Mouse (Mus musculus) hindbrain, embryonic 11.5 days (tissue): ENCODE results near the gene Crcp. TPM values are rescaled to one million over a fixed set of nuclear protein-coding genes. Genes with fewer than 3 reads are reported as not detected.

ENCODE experiments used
- ATAC-seq: fragments of 200-750 bp; cut with Nextera tagmentation; 2 replicates; pipeline ENCODE4 v1.8.0; 2017; ENCODE audit warnings: mild to moderate bottlenecking, moderate TSS enrichment, moderate library complexity; ENCODE audit not compliant: low FRiP score
- DNase-seq: peaks from one replicate; pipeline ENCODE4 v3.0.0-alpha.2; 2015; ENCODE audit warnings: low spot score
- H3K27ac ChIP-seq: fragments of 300-500 bp; sonication (generic); 2 replicates; pipeline ENCODE4 v1.5.1; 2014; ENCODE audit warnings: mild to moderate bottlenecking, low read depth, low read length
- H3K27me3 ChIP-seq: fragments of 300-500 bp; sonication (generic); 2 replicates; pipeline ENCODE4 v1.6.1; 2014; ENCODE audit warnings: mild to moderate bottlenecking, low read length, moderate library complexity, mixed read lengths; ENCODE audit not compliant: control insufficient read depth, insufficient read depth
- H3K36me3 ChIP-seq: fragments of 300-500 bp; sonication (generic); 2 replicates; pipeline ENCODE4 v1.6.1; 2014; ENCODE audit warnings: mild to moderate bottlenecking, low read length, moderate library complexity, mixed read lengths; ENCODE audit not compliant: control insufficient read depth, insufficient read depth
- H3K4me1 ChIP-seq: fragments of 300-500 bp; sonication (generic); replicated peaks from 2 replicates; pipeline ENCODE4 v1.6.1; 2014; ENCODE audit warnings: low read length, mixed read lengths; ENCODE audit not compliant: control insufficient read depth, insufficient read depth
- H3K4me2 ChIP-seq: fragments of 300-500 bp; sonication (generic); replicated peaks from 2 replicates; pipeline ENCODE4 v1.6.1; 2014; ENCODE audit warnings: mild to moderate bottlenecking, low read depth, low read length
- H3K4me3 ChIP-seq: fragments of 300-500 bp; sonication (generic); 2 replicates; pipeline ENCODE4 v1.5.1; 2014; ENCODE audit warnings: low read depth, low read length
- H3K9ac ChIP-seq: fragments of 300-500 bp; sonication (generic); 2 replicates; pipeline ENCODE4 v1.6.1; 2014; ENCODE audit warnings: low read depth, low read length
- H3K9me3 ChIP-seq: fragments of 300-500 bp; sonication (generic); 2 replicates; pipeline ENCODE4 v1.6.1; 2016; ENCODE audit warnings: low read length; ENCODE audit not compliant: control insufficient read depth
- WGBS: fragments of 180-500 bp; shearing (Covaris S2); extraction: QIAGEN DNeasy Blood & Tissue Kit; methylation state at CpG from one replicate; pipeline ENCODE4 v1.1.7; 2014; 5-methylcytosine and 5-hydroxymethylcytosine counted together
- polyA plus RNA-seq: library from polyadenylated mRNA; unstranded; fragments of >200 nt; fragmentation: Nextera tagmentation; extraction: Ambion mirVana; gene quantifications from 2 replicates; pipeline ENCODE4 v1.2.1, GENCODE M21; 2014

Gene Crcp
- polyA plus RNA-seq, 1 experiment from 2014 or later: 42.2 TPM

DNA sequence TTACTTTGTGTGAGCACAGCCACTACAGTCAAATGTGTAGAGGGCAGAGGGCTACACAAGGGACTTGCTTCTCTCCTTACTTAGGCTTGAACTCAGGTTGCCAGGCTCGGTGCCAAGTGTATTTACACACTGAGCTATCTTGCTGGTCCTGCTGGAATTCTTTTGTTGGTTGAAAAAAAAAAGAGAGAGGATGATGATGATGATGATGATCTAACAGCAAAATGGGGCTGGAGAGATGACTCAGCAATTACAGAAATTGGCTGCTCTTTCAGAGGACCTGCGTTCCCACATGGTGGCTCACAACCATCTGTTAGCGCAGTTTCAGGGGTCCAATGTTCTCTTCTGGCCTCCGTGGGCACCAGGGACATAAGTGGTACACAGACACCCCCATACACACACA is 59.5 kb downstream of the Crcp start:
- Histone ChIP-seq H3K9me3 (no peaks in the 10 kb centered on the region), H3K9ac (no peak overlapping the region)
- no peak for ATAC-seq

DNA sequence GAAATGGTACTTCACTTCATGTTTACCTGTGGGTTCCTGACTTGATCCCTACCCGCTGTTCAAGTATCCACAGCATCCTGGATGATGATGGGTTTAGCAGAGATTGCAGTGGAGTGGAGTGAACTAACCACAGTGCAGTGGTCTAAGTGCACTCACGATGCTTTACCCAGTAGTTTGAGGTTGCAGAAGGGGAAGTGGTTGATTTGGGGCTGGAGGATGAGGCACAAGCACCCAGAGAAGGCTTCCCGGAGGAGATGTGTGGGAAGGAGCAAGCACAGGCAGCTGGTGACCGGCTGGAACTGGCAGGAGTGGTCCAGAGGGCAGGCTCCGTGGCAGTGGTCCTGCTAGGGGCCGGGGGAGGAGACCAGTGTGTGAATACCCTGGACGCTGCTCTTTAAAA is 60.1 kb downstream of the Crcp start:
- Histone ChIP-seq H3K9me3 (no peaks in the 10 kb centered on the region), H3K4me3 (no peak overlapping the region), H3K4me2 (no peak overlapping the region), H3K27me3 (no peaks in the 10 kb centered on the region), H3K9ac (no peak overlapping the region), H3K36me3 (no peaks in the 10 kb centered on the region), H3K4me1 (no peaks in the 10 kb centered on the region), H3K27ac (no peak overlapping the region)
- ATAC-seq (no peak), DNase-seq (no peak)
- WGBS: 80% methylated on average over 7 of the region's 7 CpGs

More for the DNA sequence above, 59.5 kb downstream of the Crcp start:
- DNase-seq: no peak
- Histone ChIP-seq H3K27ac (no peak overlapping the region), H3K4me2 (no peak overlapping the region), H3K4me3 (no peak overlapping the region), H3K27me3 (no peaks in the 10 kb centered on the region), H3K4me1 (no peaks in the 10 kb centered on the region), H3K36me3 (no peaks in the 10 kb centered on the region)
- whole genome bisulfite sequencing: 97% methylated on average over 4 of the region's 4 CpGs

DNA sequence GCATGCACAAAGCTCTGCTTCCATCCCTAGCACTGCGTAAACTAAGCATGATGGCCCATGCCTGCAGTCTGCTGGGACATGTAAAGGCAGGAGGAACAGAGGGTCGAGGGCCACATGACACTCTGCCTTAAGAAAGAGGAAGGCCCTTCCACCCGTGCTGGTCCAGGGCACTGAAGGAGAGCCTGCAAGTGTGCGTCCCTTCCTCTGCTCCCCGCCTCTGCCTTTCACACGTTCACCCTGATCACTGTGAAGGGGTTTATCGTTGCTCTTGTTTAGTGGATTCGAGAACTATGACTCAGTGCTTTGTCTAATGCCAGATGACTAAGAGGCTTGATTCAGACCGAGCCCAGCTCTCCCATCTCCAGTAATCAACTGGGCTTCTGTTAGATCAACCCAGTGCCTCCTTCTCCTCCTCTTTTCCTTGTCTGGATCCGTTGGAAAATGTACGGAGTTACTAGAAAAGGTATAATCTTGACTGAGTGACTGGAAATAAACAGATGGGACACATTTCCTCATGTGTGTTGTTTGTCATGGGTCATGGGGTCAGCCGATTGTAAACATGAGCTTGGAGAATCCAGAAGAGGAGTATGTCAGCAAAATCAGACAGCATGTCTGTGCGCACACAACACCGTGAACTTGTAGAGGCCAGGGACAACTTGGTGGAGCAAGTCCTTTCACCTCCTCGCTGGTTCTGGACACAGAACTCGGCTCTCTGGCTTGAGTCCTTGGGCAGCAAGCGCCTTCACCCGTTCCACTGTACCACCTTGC is 60.7 kb downstream of the Crcp start:
- no peak overlapping the region for H3K4me2 ChIP-seq
- no peaks in the 10 kb centered on the region for H3K36me3 ChIP-seq
- H3K9ac ChIP-seq: no peak overlapping the region
- no peaks in the 10 kb centered on the region for H3K9me3 ChIP-seq
- H3K27ac ChIP-seq: no peak overlapping the region
- H3K4me1 ChIP-seq: no peaks in the 10 kb centered on the region
- no peak overlapping the region for H3K4me3 ChIP-seq
- DNase-seq: no peak
- H3K27me3 ChIP-seq: no peaks in the 10 kb centered on the region
- ATAC-seq: no peak
- 94% methylated on average over 18 of the region's 18 CpGs for WGBS

DNA sequence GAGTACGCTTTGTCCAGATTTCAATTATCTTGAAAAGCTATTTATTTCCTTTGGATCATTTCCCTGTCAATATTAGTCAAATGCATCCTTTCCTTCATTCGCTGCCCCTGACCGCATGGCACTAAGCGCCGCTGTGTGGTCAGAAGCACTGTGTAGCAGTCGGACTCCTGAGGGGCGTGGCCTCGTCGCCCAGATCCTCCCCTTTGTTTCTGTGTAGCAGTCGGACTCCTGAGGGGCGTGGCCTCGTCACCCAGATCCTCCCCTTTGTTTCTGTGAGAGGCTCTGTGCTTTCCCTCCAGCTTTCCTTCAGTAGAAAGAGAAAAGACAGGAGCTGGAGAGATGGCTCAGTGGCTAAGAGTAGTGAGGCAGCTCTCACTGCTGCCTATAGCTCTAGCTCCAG is 67.7 kb downstream of the Crcp start:
- H3K27me3 ChIP-seq: no peaks in the 10 kb centered on the region

DNA sequence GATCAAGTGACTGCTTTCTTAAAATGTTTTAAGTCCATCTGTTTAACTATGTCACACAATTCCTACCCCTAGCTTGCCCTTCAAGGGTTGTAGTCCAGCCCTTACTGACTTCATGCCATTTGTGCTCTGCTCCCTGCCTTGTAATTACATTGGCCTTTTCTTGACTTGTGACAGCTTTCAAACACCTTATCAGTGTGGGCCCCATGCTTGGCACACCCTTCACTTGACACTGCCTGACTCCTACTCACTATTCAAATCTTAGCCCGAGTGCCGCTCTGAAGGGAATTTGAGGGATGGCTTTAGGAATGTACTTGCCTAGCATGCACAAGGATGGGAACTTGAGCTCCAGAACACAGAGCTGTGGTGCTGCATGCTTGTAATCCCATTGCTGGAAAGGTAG is 68.7 kb downstream of the Crcp start:
- Histone ChIP-seq H3K36me3 (no peaks in the 10 kb centered on the region), H3K27me3 (no peaks in the 10 kb centered on the region), H3K9me3 (no peaks in the 10 kb centered on the region), H3K4me3 (no peak overlapping the region), H3K9ac (no peak overlapping the region), H3K4me2 (no peak overlapping the region), H3K27ac (no peak overlapping the region), H3K4me1 (no peaks in the 10 kb centered on the region)
- DNase-seq: no peak
- ATAC-seq: no peak
- WGBS: 89% methylated on average over 2 of the region's 2 CpGs

More for the DNA sequence above, 67.7 kb downstream of the Crcp start:
- Histone ChIP-seq H3K9ac (no peak overlapping the region), H3K4me3 (no peak overlapping the region), H3K9me3 (no peaks in the 10 kb centered on the region), H3K36me3 (no peaks in the 10 kb centered on the region), H3K27ac (no peak overlapping the region), H3K4me1 (no peaks in the 10 kb centered on the region), H3K4me2 (no peak overlapping the region)
- WGBS: 54% methylated on average over 12 of the region's 12 CpGs
- DNase-seq: peak; percentile 48
- ATAC-seq: 0 out of 2 replicates have a peak, but pooled peaks have one; percentile 51

DNA sequence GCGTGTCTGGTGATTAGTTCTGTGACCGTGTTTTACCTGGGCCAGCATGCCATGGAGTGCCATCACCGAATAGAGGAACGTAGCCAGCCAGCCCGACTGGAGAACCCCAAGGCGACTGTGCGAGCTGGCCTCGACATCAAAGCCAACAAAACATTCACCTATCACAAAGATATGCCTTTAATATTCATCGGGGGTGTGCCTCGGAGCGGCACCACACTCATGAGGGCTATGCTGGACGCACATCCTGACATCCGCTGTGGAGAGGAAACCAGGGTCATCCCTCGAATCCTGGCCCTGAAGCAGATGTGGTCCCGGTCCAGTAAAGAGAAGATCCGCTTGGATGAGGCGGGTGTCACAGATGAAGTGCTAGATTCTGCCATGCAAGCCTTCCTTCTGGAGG is 72.6 kb downstream of the Crcp start:
- no peaks in the 10 kb centered on the region for H3K36me3 ChIP-seq
- no peak overlapping the region for H3K4me3 ChIP-seq
- H3K4me1 ChIP-seq: no peaks in the 10 kb centered on the region
- WGBS: 96% methylated on average over 17 of the region's 17 CpGs
- no peaks in the 10 kb centered on the region for H3K27me3 ChIP-seq
- no peak overlapping the region for H3K4me2 ChIP-seq
- ATAC-seq (no peak), DNase-seq (no peak)
- no peak overlapping the region for H3K9ac ChIP-seq
- no peaks in the 10 kb centered on the region for H3K9me3 ChIP-seq
- no peak overlapping the region for H3K27ac ChIP-seq

DNA sequence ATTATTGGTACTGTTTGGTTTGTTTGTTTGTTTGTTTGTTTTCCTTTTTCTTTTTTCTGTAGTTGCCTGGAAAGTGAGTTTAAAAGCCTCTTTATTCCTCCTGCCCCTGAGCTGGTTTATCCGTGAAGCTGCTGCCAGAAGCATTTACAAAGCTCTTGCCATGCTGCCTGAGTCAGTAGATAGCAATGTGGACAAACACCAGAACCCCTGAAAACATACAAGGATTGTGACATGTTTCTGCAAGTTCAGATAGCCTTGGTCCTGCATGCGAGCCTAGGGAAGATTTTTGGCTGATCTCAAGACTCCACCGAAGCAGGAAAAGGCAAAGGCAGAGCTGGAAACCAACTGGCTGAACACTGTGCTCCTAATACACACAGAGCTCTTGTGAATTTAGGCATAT is 80.3 kb downstream of the Crcp start:
- Histone ChIP-seq H3K4me1 (no peaks in the 10 kb centered on the region), H3K4me2 (no peak overlapping the region), H3K27ac (no peak overlapping the region), H3K9ac (no peak overlapping the region), H3K27me3 (no peaks in the 10 kb centered on the region), H3K9me3 (no peaks in the 10 kb centered on the region), H3K36me3 (no peaks in the 10 kb centered on the region), H3K4me3 (no peak overlapping the region)
- no peak for ATAC-seq
- WGBS: 96% methylated on average over 3 of the region's 3 CpGs
- no peak for DNase-seq

Other genes starting within 250 kb of the Crcp start
- gene Psph, start 241.8 kb upstream of the Crcp start, polyA plus RNA-seq: 39.8 and 40.0 TPM in 2 replicates
- 45.4 and 48.7 TPM in 2 replicates for gene Sumf2, start 182.3 kb upstream of the Crcp start, polyA plus RNA-seq
- 935 and 992 TPM in 2 replicates for gene Chchd2, start 141.8 kb upstream of the Crcp start, polyA plus RNA-seq
- 8.2 and 9.2 TPM in 2 replicates for gene Zbed5, start 133.6 kb upstream of the Crcp start, polyA plus RNA-seq
- 0.07 and 0.14 TPM in 2 replicates for gene Phkg1, start 130.7 kb upstream of the Crcp start, polyA plus RNA-seq
- 5.1 and 5.7 TPM in 2 replicates for gene Nupr1l, start 120.8 kb upstream of the Crcp start, polyA plus RNA-seq
- 28.5 and 34.1 TPM in 2 replicates for gene Vkorc1l1, start 87.3 kb upstream of the Crcp start, polyA plus RNA-seq
- gene Gusb, start 26.2 kb upstream of the Crcp start, polyA plus RNA-seq: 33.2 and 35.0 TPM in 2 replicates
- gene Asl, start within 50 bp of the Crcp start, polyA plus RNA-seq: 26.0 and 34.1 TPM in 2 replicates
- 61.5 and 63.7 TPM in 2 replicates for gene Tpst1, start 44.0 kb downstream of the Crcp start, polyA plus RNA-seq
- gene Kctd7, start 115.6 kb downstream of the Crcp start, polyA plus RNA-seq: 5.7 and 6.6 TPM in 2 replicates
- 26.2 and 28.6 TPM in 2 replicates for gene Rabgef1, start 142.5 kb downstream of the Crcp start, polyA plus RNA-seq
- gene Tmem248, start 187.8 kb downstream of the Crcp start, polyA plus RNA-seq: 28.7 and 29.9 TPM in 2 replicates
- 75.3 and 76.0 TPM in 2 replicates for gene Sbds, start 226.2 kb downstream of the Crcp start, polyA plus RNA-seq
- gene Tyw1, start 226.3 kb downstream of the Crcp start, polyA plus RNA-seq: 29.1 and 29.9 TPM in 2 replicates